Mouse (Mus musculus): Measurements from ENCODE around the gene Irgm1. TPM values are rescaled to one million over a fixed set of nuclear protein-coding genes. Genes with fewer than 3 reads are reported as not detected.
"Not testable (repeated sequence)": the region's sequence is repeated elsewhere in the genome, so short reads cannot be mapped to it uniquely, and the experiment has no call there.

Gene Irgm1
- total RNA-seq, 2 experiments from 2014 or later, result 4.4 TPM

DNA sequence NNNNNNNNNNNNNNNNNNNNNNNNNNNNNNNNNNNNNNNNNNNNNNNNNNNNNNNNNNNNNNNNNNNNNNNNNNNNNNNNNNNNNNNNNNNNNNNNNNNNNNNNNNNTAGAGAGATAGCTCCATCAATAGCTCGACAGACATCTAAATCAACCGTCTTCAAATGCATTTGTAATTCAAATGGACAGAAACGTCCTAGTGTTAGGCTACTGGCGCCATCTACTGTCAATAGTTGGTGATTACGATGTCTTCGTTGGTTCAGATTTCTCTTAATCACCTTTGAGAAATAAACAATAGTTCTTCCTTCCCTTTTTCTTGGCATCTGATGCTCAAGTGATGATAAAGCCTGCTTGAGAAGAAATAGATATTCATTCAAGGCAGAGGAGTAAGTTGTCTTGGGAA is 12.5 kb downstream of the Irgm1 start:
- DNase-seq (ENCODE audit: extremely low spot score in 1 of 2, low spot score in 1 of 2), result peak in 1 of 2 experiments; percentile 63

DNA sequence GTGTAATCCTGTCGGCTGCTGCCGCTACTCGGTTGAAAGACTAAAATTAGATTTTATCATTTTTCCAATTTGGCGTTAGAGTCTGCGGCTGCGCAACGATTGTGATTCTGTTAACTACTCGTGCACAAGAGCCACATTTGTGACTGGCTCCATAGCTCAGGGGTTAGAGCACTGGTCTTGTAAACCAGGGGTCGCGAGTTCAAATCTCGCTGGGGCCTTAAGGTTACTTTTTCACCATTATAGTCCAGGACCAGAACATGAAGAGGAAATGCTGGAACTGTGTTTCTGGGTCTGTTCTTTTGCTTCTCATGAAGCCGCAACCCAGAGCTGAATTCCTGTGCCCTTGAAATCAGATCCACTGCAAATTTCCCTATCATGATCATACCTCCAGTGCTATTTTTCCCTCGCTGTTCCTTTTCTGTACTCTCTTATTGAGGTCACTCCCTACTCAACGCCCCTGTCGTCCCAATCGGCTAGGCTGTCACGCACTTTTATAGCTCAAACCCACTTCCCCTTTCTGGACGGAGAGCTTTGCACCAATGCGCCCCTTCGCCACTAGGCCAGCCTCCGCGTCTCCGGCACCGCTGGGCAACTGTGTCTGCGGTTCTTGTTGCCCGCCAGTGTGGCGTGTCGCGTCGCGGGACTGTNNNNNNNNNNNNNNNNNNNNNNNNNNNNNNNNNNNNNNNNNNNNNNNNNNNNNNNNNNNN is 17.9 kb downstream of the Irgm1 start:
- DNase-seq (ENCODE audit: extremely low spot score in 1 of 2, low spot score in 1 of 2), result peak; percentile 95 to 97

DNA sequence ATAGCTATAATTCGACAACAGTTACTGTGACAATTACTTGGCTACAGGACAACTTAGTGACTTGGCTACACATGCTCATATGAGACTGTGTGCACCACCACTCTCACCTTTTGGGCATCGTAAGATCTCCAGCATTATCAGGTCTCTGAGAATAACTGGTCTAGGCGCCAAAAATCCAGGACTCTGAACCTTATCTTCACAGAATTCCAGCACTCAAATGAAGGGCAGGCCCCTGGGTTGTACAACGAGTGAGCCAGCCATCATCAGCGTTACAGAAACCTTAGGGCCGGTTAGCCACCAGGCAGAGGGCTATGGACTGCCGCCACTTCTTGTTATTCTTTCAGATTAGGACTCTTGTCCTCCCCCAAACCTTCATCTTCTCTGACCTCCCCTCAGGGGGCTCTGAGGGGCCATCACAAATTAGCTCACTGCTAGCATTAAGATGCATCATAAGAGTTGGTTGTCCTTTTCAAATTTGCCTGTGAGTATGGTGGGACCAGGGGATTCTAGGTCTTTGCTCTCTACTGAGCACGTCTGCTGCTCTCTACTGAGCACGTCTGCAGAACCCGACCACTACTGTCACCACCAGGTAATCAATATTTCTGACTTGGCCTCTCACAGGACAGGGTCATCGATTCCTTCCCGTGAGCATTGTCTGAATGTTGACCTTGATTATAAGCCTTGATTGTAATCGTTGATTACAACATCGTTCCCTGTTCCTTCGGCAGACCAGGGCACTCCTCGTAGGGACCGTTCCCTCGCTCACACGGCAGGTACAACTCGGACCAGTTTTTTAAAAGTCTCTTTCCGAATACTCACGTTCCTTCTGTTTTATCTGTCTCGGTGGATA is 18.6 kb downstream of the Irgm1 start:
- DNase-seq (ENCODE audit: extremely low spot score in 1 of 2, low spot score in 1 of 2), result no peak

DNA sequence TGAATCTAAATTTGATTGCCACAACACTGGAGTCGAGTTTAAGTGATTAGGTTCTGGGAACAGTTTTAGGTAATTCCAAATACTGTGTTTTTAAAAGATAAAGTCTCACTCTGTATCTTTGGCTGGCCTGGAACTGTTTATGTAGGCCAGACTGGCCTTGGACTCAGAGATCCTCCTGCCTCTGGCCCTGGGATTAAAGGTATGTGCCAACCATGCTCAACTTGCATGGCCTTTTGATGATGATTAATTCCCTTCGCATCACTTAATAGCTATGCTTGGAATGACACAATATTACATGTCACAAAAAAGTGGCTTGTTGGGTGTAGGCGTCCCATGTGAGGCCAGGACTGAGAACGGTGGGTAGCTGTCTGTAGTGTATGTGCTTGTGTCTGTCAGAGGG is 19.3 kb downstream of the Irgm1 start:
- DNase-seq (ENCODE audit: extremely low spot score in 1 of 2, low spot score in 1 of 2), result no peak

DNA sequence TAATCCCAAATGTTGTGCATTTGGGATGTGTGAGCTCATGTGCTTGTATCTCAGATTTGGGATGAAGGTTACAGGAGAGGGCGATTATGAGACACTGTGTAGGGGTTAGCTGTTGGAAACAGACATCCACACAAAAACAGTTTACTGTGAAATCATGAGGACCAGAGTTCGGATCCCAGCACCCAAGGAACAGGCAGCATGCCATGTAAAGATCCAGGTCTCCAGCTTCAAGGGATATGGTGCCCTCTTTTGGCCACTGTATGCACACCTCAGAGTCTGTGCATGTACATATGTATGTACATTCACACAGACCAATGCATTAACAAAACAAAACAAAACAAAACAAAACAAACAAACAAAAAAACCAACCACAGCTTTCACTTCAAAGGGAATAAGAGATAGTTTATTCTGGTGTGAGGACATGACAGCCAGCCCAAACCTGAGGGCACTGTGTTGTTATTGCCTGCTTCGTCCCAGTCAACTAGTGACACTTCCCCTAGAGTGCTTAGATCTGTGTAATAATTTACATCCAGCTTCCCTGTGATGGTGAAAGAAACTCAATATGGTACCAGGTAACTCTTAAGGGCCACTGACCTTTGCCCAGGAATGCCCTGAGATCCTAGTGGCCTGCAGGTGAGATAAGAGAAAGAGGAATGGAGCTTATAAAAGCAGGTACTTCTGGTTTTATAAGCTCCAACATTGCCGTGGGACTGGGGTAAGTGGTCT is 20.1 kb downstream of the Irgm1 start:
- DNase-seq (ENCODE audit: extremely low spot score in 1 of 2, low spot score in 1 of 2), result no peak

DNA sequence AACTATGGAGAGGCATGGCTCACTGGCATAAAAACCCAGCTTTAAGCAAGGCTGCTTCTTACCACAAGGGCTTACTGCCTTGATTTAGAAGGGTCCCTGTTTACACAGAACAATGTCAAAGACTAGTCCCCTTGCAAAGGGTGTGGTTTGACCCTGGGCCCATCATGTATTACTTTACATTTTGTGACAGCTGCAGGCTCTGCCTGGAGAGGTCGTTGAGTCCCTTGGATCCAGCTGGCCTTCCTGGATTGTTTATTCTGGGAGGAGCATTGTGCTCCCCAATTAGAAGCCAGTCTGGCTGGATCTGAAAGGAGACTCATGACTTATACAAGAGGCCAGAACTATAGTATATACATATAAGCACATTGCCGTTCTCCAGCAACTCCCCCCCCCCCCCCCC is 21.2 kb downstream of the Irgm1 start:
- no peak for DNase-seq (ENCODE audit: extremely low spot score in 1 of 2, low spot score in 1 of 2)

DNA sequence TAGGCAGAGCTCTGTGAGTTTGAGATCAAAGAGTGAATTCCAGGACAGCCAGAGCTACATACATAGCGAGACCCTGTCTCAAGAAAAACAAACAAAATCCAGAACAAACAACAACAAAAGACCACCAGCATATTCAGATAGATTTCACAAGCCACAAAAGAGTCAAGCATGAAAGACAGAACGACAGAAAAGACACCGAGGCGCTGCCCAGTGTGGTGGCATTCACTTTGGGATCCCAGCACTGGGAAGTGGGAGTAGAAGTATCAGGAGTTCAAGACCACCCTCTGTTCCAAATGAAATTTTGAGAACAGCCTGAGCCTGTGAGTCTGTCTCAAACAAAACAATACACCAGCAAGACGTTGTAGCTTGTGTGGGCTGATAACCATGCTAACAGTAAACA is 24.6 kb downstream of the Irgm1 start:
- no peak for DNase-seq (ENCODE audit: extremely low spot score in 1 of 2, low spot score in 1 of 2)

GRCm38 (mm10) chr11:48846362-48846761 is 25.1 kb downstream of the Irgm1 start:
- DNase-seq (ENCODE audit: extremely low spot score in 1 of 2, low spot score in 1 of 2), result not testable (repeated sequence)

DNA sequence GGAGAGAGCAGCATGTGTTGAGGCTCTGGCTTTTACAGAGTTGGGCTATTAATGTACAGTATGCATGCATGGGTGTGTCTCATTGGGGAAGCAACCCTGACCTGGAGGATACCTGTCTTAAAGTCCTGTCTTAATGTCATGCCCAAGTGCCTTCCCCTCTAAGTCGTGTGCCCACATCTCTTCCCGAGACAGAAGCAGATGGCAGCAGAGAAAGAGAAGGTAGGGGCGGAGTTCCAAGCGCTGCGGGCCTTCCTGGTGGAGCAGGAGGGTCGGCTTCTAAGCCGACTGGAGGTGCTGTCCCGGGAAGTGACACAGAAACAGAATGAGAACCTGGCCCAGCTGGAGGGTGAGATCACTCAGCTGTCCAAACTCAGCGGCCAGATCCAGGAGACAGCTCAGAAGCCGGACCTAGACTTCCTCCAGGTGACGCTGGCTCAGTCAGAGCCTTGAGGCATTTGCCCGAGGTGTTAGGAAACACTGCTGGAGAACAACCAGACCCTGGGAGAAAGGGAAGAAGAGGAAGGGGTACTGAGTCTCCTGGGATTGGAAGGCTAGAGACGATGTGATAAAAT is 26.2 kb downstream of the Irgm1 start:
- no peak for DNase-seq (ENCODE audit: extremely low spot score in 1 of 2, low spot score in 1 of 2)

- DNase-seq (ENCODE audit: extremely low spot score in 1 of 2, low spot score in 1 of 2), result no peak
Observed at GRCm38 (mm10) chr11:48844309-48844708, 27.2 kb downstream of the Irgm1 start.

- no peak for DNase-seq (ENCODE audit: extremely low spot score in 1 of 2, low spot score in 1 of 2)
Observed at GRCm38 (mm10) chr11:48843202-48843601, 28.3 kb downstream of the Irgm1 start.

DNA sequence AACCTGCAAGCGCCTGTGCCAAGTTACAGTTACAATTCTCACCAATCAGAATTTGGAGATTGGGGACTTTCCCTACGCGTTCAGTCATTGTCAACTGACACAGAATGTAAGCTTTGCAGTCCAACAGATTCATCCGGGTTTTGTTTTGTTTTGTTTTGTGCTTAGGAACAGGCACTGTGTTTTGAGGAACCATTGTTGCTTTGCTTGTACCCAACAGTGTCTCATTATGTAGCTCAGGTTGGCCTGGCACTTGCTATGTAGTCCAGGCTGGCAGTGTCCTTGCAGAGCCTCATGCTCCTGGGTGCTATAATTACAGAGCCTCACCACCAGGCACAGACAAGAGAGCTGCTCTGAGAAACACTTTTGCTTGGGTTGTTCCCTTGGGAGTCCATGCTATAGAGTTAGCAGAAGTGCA is 29.1 kb downstream of the Irgm1 start:
- no peak for DNase-seq (ENCODE audit: extremely low spot score in 1 of 2, low spot score in 1 of 2)

GRCm38 (mm10) chr11:48841213-48841612 is 30.3 kb downstream of the Irgm1 start:
- DNase-seq (ENCODE audit: extremely low spot score in 1 of 2, low spot score in 1 of 2), result no peak

GRCm38 (mm10) chr11:48840805-48841204 is 30.7 kb downstream of the Irgm1 start:
- no peak for DNase-seq (ENCODE audit: extremely low spot score in 1 of 2, low spot score in 1 of 2)

DNA sequence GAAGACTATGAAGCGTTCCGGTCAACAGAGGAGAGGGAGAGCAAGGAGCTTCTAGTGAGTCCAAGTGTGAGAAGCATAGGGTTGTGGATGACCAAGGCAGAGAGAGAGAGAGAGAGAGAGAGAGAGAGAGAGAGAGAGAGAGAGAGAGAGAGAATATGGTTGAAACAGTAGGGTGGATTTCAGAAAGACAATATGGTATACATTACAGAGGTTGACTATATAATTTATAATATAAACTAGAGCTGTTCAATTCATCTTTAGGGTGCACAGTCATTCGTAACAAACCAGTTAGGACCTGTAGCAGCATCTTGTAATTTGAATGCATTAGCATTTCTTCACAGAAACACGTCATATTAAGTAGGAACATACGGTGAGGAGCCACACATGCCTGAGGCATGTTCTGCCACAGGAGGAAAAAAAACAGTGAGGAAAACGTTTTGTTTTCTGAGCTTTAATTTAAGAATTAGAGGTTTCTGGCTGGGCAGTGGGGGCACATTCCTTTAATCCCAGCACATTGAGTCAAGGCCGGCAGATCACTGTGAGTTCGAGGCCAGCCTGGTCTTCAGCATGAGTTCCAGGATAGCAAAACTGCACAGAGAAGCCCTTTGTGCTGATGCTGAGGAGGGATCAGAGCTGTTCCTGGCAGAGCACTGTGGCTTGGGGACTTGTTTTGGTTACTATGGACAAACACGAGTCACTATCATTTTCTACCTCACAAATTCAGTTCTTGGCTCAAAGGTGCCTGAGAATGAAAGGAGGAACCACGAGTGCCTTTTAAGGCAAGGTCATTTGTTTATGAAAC is 32.4 kb downstream of the Irgm1 start:
- no peak for DNase-seq (ENCODE audit: extremely low spot score in 1 of 2, low spot score in 1 of 2)

DNA sequence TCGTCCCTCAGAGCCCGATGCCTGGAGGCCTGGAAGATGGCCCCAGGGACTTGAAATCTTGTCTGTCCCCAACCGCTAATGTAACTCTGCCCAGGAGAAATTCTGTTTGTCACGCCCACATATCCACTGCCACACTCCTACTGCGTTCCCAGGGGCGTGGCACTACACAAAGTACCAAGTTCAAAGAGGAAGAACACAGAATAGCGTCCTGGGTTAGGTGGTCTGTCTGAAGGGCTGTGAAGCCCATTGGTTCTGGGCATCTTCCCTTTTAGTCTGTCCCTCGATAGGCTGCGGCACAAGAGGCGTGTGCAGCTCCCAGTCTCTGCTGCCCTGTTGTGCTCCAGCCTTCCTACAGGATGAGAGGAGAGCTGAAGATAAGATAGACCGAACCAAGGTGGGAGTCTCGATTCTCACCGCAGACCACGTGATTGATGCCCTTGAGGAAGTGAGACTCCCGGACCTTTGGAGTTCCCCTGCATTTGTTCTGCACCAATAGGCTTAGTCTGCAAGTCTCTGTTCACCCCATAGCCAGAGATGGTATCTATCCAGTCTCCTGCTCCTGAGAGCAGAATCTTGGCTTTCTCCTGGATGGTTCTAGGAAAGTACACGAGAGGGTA is 33.2 kb downstream of the Irgm1 start:
- no peak for DNase-seq (ENCODE audit: extremely low spot score in 1 of 2, low spot score in 1 of 2)

- peak; percentile 40 to 41 for DNase-seq (ENCODE audit: extremely low spot score in 1 of 2, low spot score in 1 of 2)
Observed at GRCm38 (mm10) chr11:48837310-48838180, 33.9 kb downstream of the Irgm1 start.

- no peak for DNase-seq (ENCODE audit: extremely low spot score in 1 of 2, low spot score in 1 of 2)
Observed at GRCm38 (mm10) chr11:48836990-48837309, 34.5 kb downstream of the Irgm1 start.

DNA sequence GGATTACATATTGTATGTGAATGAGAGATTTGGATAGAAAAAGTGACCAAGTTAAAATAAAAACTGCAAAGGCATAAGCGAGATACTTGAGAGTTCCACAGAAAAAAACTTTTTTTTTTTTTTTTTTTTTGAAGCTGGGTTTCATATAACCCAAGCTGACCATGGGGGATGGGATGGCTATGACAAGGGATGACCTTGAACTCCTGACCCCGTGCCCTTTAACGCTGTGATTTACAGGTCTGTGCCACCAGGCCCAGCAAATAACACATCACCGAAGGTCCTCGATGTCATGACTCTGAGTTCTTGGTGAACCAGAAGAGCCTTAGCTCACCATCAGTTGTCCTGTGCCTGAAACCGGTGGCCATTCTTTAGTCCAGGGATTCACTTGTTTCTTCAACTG is 35.6 kb downstream of the Irgm1 start:
- DNase-seq (ENCODE audit: extremely low spot score in 1 of 2, low spot score in 1 of 2), result no peak
